10 mouse cellular contexts compared by ENCODE assay signal in the genomic region with DNA sequence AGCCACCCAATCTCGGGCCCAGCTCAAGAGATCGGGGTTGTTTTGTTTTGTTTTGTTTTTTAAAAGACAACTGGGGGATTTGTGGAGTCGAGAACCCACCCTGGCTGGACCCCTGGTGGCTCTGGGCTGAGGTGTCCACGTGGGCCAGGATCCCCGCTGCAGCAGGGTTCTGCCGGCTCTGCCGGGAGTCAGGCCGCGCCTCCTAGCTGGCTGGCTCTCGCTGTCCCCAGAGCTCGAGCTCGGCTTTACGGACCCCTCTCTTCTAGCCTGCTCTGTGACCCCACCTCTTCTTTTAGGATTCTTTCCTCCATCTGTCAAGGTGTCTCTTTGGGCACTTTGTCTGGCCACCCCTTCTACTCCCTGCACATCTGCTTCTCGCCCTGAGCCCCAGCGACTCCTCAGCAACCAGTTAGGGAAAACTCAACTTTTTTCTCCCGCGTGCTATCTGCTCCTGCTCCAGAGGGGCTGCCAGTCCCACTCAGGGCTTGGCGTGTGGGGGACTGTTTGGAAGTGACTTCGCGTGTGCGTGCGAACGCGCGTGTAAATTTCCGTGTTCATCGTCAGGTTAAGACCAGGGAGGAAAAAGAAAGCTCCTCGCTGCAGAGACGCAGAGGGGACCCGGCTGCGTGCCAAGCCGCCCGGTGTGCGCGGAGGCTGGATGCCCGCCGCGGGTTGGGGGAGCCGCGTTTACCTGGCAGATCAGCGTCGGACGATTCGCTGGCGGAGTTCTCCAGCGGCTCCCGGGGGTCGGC. TPM values are rescaled to one million over a fixed set of nuclear protein-coding genes. Genes with fewer than 3 reads are reported as not detected.
DNase-seq lines count a peak whose midpoint lies in the region; ATAC-seq and TF ChIP-seq lines count a peak whose summit lies in the region.
"Had no signal": no experiment of that assay in that cellular context is flagged by ENCODE, and none has a peak within 500 bp of the region (broad histone marks: within the 10 kb centered on the region; RNA-seq: fewer than 3 reads in every experiment).

No protein-coding gene starts in this region.

- WGBS in heart, adult 2 months, result 2% methylated on average over 48 of the region's 48 CpGs
- WGBS in embryonic facial prominence, embryonic 11.5 days, result 0% methylated on average over 48 of the region's 48 CpGs
- WGBS in hindbrain, embryonic 15.5 days, result under 1% methylated on average over 48 of the region's 48 CpGs
- under 1% methylated on average over 48 of the region's 48 CpGs for WGBS in midbrain, embryonic 15.5 days

- no peak overlapping the region for H3K9ac ChIP-seq in heart, adult 2 months (ENCODE audit: low read depth, low read length)
- peak overlapping the region; percentile 70 for H3K9ac ChIP-seq in embryonic facial prominence, embryonic 11.5 days (replicated peaks; ENCODE audit: low read length)
- H3K9ac ChIP-seq in hindbrain, embryonic 15.5 days, result no peak overlapping the region
- H3K9ac ChIP-seq in midbrain, embryonic 15.5 days, result no peak overlapping the region

- 0 out of 2 replicates have a peak, but pooled peaks cover 1% of the 10 kb centered on the region for H3K4me1 ChIP-seq in heart, adult 2 months (ENCODE audit: control insufficient read depth, insufficient read depth, low read length)
- H3K4me1 ChIP-seq in embryonic facial prominence, embryonic 11.5 days (ENCODE audit: control insufficient read depth, insufficient read depth, low read length), result peaks cover 4% of the 10 kb centered on the region
- peaks cover 19% of the 10 kb centered on the region for H3K4me1 ChIP-seq in hindbrain, embryonic 15.5 days (replicated peaks)
- peaks cover 21% of the 10 kb centered on the region for H3K4me1 ChIP-seq in midbrain, embryonic 15.5 days

- peak; percentile 19 to 47 for DNase-seq in heart, adult 2 months
- no peak for DNase-seq in heart, adult 8-10 months (ENCODE audit: low spot score)
- peak; percentile 57 for DNase-seq in embryonic facial prominence, embryonic 11.5 days (ENCODE audit: low spot score)
- DNase-seq in layer of hippocampus, adult 11-12 months (ENCODE audit: low spot score), result no peak
- DNase-seq in lung, postnatal 25 days (ENCODE audit: low spot score), result no peak

- H3K27ac ChIP-seq in heart, adult 2 months, result no peak overlapping the region
- peak overlapping the region; percentile 79 for H3K27ac ChIP-seq in embryonic facial prominence, embryonic 11.5 days (replicated peaks; ENCODE audit: low read depth, low read length)
- no peak overlapping the region for H3K27ac ChIP-seq in hindbrain, embryonic 15.5 days (replicated peaks)
- H3K27ac ChIP-seq in midbrain, embryonic 15.5 days, result no peak overlapping the region

- no peak for TF ChIP-seq POLR2A in heart, adult 2 months (IDR thresholded peaks at IDR 0.05; ENCODE audit: insufficient read depth, low read depth, low read length)

- peak overlapping the region; percentile 1; the same call in 1 of the 2 replicates for H3K4me3 ChIP-seq in heart, adult 2 months
- peak overlapping the region; percentile 48 for H3K4me3 ChIP-seq in embryonic facial prominence, embryonic 11.5 days (ENCODE audit: low read depth, low read length)
- 0 out of 2 replicates have a peak overlapping the region, but pooled peaks have one; percentile 2 for H3K4me3 ChIP-seq in hindbrain, embryonic 15.5 days
- H3K4me3 ChIP-seq in midbrain, embryonic 15.5 days, result 0 out of 2 replicates have a peak overlapping the region, but pooled peaks have one; percentile 13

- 0 out of 2 replicates have a peak, but pooled peaks have one; percentile 16 for ATAC-seq in embryonic facial prominence, embryonic 11.5 days (replicated peaks; ENCODE audit: insufficient number of reproducible peaks, low FRiP score, low TSS enrichment, low read depth)
- no peak for ATAC-seq in hindbrain, embryonic 15.5 days (ENCODE audit: low FRiP score, low read depth)
- no peak for ATAC-seq in midbrain, embryonic 15.5 days (replicated peaks)
- ATAC-seq in granulocyte monocyte progenitor cell, adult 5-6 weeks (replicated peaks; ENCODE audit: poor library complexity, severe bottlenecking), result no peak

- H3K4me2 ChIP-seq in embryonic facial prominence, embryonic 11.5 days (ENCODE audit: low read depth, low read length), result peak overlapping the region; percentile 47
- no peak overlapping the region for H3K4me2 ChIP-seq in hindbrain, embryonic 15.5 days
- H3K4me2 ChIP-seq in midbrain, embryonic 15.5 days, result peak overlapping the region; percentile 20; the same call in 1 of the 2 replicates

- no peak for TF ChIP-seq CTCF in heart, adult 2 months (IDR thresholded peaks at IDR 0.05)

- H3K36me3 ChIP-seq in heart, adult 2 months (ENCODE audit: control insufficient read depth, insufficient read depth, low read length), result no peaks in the 10 kb centered on the region
- H3K36me3 ChIP-seq in embryonic facial prominence, embryonic 11.5 days (replicated peaks; ENCODE audit: control insufficient read depth, insufficient read depth, low read depth, low read length), result no peaks in the 10 kb centered on the region
- H3K36me3 ChIP-seq in hindbrain, embryonic 15.5 days, result no peaks in the 10 kb centered on the region
- H3K36me3 ChIP-seq in midbrain, embryonic 15.5 days (replicated peaks), result no peaks in the 10 kb centered on the region

- intact Hi-C loops in heart, adult 2 months (cut with DNase I), result loop anchor here (10.0 kb wide), 1 partner anchor 425 kb away; a partner anchor contains a TSS

- H3K79me2 ChIP-seq in heart, adult 2 months (replicated peaks; ENCODE audit: control insufficient read depth, insufficient read depth, low read length), result no peaks in the 10 kb centered on the region

- peaks cover 63% of the 10 kb centered on the region for H3K27me3 ChIP-seq in heart, adult 2 months (ENCODE audit: control insufficient read depth, insufficient read depth, low read length)
- H3K27me3 ChIP-seq in embryonic facial prominence, embryonic 11.5 days (ENCODE audit: control insufficient read depth, insufficient read depth, low read length), result peaks cover 64% of the 10 kb centered on the region
- peaks cover 77% of the 10 kb centered on the region for H3K27me3 ChIP-seq in hindbrain, embryonic 15.5 days
- H3K27me3 ChIP-seq in midbrain, embryonic 15.5 days (replicated peaks), result peaks cover 81% of the 10 kb centered on the region

- TF ChIP-seq EP300 in heart, adult 2 months (IDR thresholded peaks at IDR 0.05; ENCODE audit: insufficient read depth, low read depth, low read length), result no peak

- no peaks in the 10 kb centered on the region for H3K9me3 ChIP-seq in embryonic facial prominence, embryonic 11.5 days (replicated peaks; ENCODE audit: control insufficient read depth, low read length)
- H3K9me3 ChIP-seq in hindbrain, embryonic 15.5 days, result no peaks in the 10 kb centered on the region
- no peaks in the 10 kb centered on the region for H3K9me3 ChIP-seq in midbrain, embryonic 15.5 days

RNA-seq across cellular contexts. Expression of a gene that starts 5.7 kb away (rescaled TPM):
- not detected for total RNA-seq in heart, adult 2 months (2021)
- polyA plus RNA-seq in heart, adult 2 months (2012; rRNA removed), result 0.06 TPM in 1 of 2 replicates, not detected in the other
- total RNA-seq in heart, adult 8-10 months (2022), result not detected
- 48.5 and 54.9 TPM in 2 replicates for polyA plus RNA-seq in embryonic facial prominence, embryonic 11.5 days (2014; fragmentation: Nextera tagmentation; extraction: Ambion mirVana)
- 0.10 and 0.30 TPM in 2 replicates for polyA plus RNA-seq in hindbrain, embryonic 15.5 days (2015; fragmentation: Nextera tagmentation; extraction: Ambion mirVana)
- polyA plus RNA-seq in midbrain, embryonic 15.5 days (2015; fragmentation: Nextera tagmentation; extraction: Ambion mirVana), result 2.9 and 3.7 TPM in 2 replicates
- total RNA-seq in granulocyte monocyte progenitor cell, adult 5-6 weeks (2014; fragmentation: Nextera tagmentation), result not detected in 2 replicates
- total RNA-seq in granulocyte monocyte progenitor cell, adult 5-6 weeks (2017), result not detected in 2 replicates
- total RNA-seq: CH12.LX had no signal
- polyA plus RNA-seq: cortical plate, adult 2 months had no signal

RNA-seq across cellular contexts. Expression of a gene that starts 45.9 kb away (rescaled TPM):
- under 1 TPM in 1 of 2 experiments, not detected in 1; 0.23 TPM for total RNA-seq in heart, adult 2 months (2021)
- 0.12 TPM in 1 of 2 replicates, not detected in the other for polyA plus RNA-seq in heart, adult 2 months (2012; rRNA removed)
- total RNA-seq in heart, adult 8-10 months (2022), result under 1 TPM; 0.25 to 0.40 (median 0.32) TPM
- polyA plus RNA-seq in embryonic facial prominence, embryonic 11.5 days (2014; fragmentation: Nextera tagmentation; extraction: Ambion mirVana), result not detected in 2 replicates
- polyA plus RNA-seq in hindbrain, embryonic 15.5 days (2015; fragmentation: Nextera tagmentation; extraction: Ambion mirVana), result 0.12 TPM in 1 of 2 replicates, not detected in the other
- 0.13 and 0.17 TPM in 2 replicates for polyA plus RNA-seq in midbrain, embryonic 15.5 days (2015; fragmentation: Nextera tagmentation; extraction: Ambion mirVana)
- total RNA-seq in granulocyte monocyte progenitor cell, adult 5-6 weeks (2014; fragmentation: Nextera tagmentation), result not detected in 2 replicates
- not detected in 2 replicates for total RNA-seq in granulocyte monocyte progenitor cell, adult 5-6 weeks (2017)
- total RNA-seq: CH12.LX had no signal

Comparison
In these comparisons a context has a peak if more than half of its experiments do, and no peak if none do; other contexts are left out.
1. DNase-seq: peak in heart, adult 2 months (2 of 2) and embryonic facial prominence, embryonic 11.5 days (single experiment); none in heart, adult 8-10 months (single experiment), layer of hippocampus, adult 11-12 months (single experiment) and lung, postnatal 25 days (single experiment).
2. RNA of a gene that starts 5.7 kb away (polyA plus RNA-seq): 48.5 to 54.9 TPM in embryonic facial prominence, embryonic 11.5 days; 2.9 to 3.7 TPM in midbrain, embryonic 15.5 days, 0.10 to 0.30 TPM in hindbrain, embryonic 15.5 days and 0.06 TPM in heart, adult 2 months; every median in the first group is over 10 times any median in the second.
3. Peak in every context shown above with its lines, with median percentiles within 50 percentile points of each other: H3K4me3 ChIP-seq.